Mouse (Mus musculus): ENCODE data around the gene H2-Q6.
A peak's percentile ranks its signal among the peaks of the same experiment; 100 is the strongest.
"Not testable (repeated sequence)": the region's sequence is repeated elsewhere in the genome, so short reads cannot be mapped to it uniquely, and the experiment has no call there.

H2-Q6 gene

GRCm38 (mm10) chr17:35424624-35425416 is at the start of gene H2-Q6:
TSS of gene H2-Q6 (plus strand) at chr17:35424850.
- ATAC-seq (ENCODE audit: low TSS enrichment) = peak; percentile 64

- peak; percentile 92 for ATAC-seq (ENCODE audit: low TSS enrichment)
Observed at GRCm38 (mm10) chr17:35379369-35379728, 45.3 kb upstream of the H2-Q6 start, which contains the start of gene H2-Q4. TSS of gene H2-Q4 (plus strand) at chr17:35379617.

- no peak for ATAC-seq (ENCODE audit: low TSS enrichment)
Observed at GRCm38 (mm10) chr17:35379729-35380451, 44.8 kb upstream of the H2-Q6 start.

- ATAC-seq (ENCODE audit: low TSS enrichment) = not testable (repeated sequence)
Observed at GRCm38 (mm10) chr17:35389796-35390195, 34.9 kb upstream of the H2-Q6 start.

GRCm38 (mm10) chr17:35392671-35393070 is 32.0 kb upstream of the H2-Q6 start:
- ATAC-seq (ENCODE audit: low TSS enrichment) = not testable (repeated sequence)

- peak; percentile 80 for ATAC-seq (ENCODE audit: low TSS enrichment)
Observed at GRCm38 (mm10) chr17:35393864-35394800, 30.5 kb upstream of the H2-Q6 start.

DNA sequence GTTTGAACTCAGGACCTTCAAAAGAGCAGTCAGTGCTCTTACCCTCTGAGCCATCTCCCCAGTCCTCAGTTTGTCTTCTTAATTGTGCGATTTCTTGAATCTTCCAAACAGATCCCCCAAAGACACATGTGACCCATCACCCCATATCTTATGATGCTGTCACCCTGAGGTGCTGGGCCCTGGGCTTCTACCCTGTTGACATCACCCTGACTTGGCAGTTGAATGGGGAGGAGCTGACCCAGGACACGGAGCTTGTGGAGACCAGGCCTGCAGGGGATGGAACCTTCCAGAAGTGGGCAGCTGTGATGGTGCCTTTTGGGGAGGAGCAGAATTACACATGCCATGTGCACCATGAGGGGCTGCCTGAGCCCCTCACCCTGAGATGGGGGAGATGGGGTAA is 27.7 kb upstream of the H2-Q6 start:
- not testable (repeated sequence) for ATAC-seq (ENCODE audit: low TSS enrichment)

- not testable (repeated sequence) for ATAC-seq (ENCODE audit: low TSS enrichment)
Observed at GRCm38 (mm10) chr17:35413057-35413456, 11.6 kb upstream of the H2-Q6 start.

DNA sequence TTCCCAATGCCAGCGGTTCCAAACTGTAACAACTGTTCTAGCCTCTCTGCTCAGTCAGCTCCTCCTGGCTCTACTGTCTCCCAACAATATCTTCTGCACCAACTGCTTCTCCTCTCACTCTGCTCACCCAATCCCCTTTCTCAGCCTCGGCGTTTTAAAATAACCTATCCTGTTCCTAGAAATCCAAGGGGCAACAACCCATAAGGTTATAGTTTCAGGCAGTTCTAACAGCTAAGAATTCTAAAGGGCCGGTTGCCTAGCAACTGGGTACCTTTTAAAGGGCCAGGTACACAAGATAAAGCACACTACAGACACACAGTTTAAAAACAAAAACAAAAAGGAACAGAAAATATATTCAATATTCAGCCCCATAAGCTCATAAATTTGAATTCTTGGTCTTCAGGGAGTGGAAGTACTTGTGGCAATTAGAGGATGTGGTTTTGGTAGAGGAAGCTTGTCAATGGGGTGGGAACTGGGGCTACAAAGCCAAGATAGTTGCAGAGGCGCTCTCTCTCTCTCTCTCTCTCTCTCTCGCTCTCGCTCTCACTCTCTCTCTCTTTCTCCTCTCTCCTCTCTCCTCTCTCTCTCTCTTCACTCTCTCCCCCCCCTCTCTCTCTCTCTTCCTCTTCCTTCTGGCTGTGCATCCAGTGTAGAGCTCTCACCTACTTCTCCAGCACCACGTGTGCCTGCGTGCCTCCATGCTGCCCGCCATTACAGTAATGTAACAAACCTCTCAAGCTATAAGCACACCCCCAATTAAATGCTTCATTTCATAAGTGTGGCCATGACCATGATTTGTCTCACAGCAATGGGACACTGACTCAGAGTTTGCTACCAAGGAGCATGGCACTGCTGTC is 9.1 kb upstream of the H2-Q6 start:
- ATAC-seq (ENCODE audit: low TSS enrichment) = not testable (repeated sequence)

- no peak for ATAC-seq (ENCODE audit: low TSS enrichment)
Observed at GRCm38 (mm10) chr17:35418772-35419171, 5.9 kb upstream of the H2-Q6 start.

- ATAC-seq (ENCODE audit: low TSS enrichment) = not testable (repeated sequence)
Observed at GRCm38 (mm10) chr17:35419564-35419963, 5.1 kb upstream of the H2-Q6 start.

DNA sequence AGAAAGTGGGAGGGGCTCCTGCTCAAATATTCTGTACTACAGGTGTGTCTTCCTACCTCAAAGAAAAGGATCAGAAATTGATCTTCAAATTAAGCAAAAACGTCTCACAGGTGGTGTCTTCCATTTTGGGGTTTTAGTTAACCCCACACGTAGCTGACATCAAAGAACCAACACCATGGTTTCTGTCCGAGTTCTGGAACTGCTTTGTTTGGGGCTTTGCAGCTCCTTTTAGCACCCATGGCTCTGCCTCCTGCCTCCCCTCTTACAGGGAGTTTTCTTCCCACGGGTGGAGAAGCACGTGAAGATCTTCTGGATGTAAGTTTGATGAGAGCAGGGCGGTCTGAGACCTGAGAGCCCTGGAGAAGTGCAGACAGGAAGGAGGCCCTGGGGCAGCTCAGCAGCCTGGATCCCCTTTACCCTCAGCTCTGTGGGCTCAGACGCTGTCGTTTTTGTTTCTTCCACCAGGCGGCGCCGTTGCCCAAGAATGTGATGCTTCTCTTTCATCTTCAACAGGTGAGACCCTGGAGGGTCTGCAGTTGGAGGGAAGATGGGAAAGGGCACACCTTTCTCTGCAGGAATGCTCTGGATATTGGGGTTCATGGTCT is 4.3 kb upstream of the H2-Q6 start:
- ATAC-seq (ENCODE audit: low TSS enrichment) = not testable (repeated sequence)

DNA sequence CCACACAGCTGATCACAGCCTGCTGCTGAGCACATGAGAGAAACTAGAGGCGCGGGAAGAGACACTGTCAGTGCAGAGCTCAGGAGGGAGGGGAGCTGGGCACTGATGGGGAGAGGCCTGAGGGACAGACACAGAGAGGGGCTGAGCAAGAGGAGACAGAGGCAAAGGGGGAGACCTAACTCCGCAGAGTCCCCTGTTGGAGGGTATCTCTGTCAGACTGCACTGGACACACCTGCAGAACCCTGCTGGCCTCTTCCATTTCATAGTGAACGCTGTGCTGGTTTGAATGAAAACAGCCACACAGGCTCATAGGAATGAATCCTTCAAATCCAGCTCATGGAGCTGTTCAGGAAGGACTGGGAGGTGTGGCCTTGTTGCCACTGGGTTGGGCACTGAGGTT is 3.3 kb upstream of the H2-Q6 start:
- not testable (repeated sequence) for ATAC-seq (ENCODE audit: low TSS enrichment)

DNA sequence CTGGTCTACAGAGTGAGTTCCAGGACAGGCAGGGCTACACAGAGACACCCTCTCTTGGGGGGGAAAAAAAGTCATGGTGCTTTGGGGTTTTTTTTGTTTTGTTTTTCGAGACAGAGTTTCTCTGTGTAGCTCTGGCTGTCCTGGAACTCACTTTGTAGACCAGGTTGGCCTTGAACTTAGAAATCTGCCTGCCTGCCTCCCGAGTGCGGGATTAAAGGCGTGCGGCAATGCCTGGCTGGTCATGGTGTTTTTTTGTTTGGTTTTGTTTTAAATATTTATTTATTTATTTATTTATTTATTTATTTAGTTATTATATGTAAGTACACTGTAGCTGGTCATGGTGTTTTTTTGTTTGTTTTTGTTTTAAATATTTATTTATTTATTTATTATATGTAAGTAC is 2.3 kb upstream of the H2-Q6 start:
- not testable (repeated sequence) for ATAC-seq (ENCODE audit: low TSS enrichment)

DNA sequence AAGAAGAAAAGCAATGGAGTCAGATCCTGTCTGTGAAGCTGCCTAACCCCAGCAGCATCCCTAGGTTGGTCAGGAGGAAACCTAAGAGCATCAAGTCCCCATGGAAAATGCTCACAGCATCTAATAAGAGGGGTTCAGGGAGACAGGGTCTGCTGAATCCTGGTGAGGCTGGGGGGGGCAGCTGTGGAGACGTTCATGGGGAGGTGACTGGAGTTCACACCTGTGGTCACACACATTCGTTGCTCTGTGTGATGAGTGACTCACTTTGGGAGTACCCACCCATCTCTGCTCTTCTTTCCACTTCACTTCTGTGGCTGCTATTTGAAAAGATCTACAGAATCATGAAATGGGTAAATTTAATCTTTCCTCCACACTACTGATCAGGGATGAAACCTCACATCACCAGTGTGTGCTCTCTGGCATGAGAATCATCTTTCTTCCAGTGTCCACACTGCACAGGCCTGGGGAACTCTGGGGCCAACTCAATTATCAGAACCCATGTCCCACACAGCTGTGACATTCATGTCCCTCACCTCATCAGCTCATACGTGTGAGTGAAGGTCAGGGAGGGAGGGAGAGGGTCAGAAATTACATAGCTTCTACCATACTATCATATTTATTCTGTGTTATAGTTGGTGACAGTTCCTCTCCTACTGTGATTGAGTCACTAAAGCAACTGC is 1.4 kb upstream of the H2-Q6 start:
- not testable (repeated sequence) for ATAC-seq (ENCODE audit: low TSS enrichment)

- not testable (repeated sequence) for ATAC-seq (ENCODE audit: low TSS enrichment)
Observed at GRCm38 (mm10) chr17:35424106-35424505, 544 bp upstream of the H2-Q6 start.

GRCm38 (mm10) chr17:35425474-35425873 is 824 bp downstream of the H2-Q6 start:
- ATAC-seq (ENCODE audit: low TSS enrichment) = not testable (repeated sequence)

GRCm38 (mm10) chr17:35428883-35429282 is 4.2 kb downstream of the H2-Q6 start:
- ATAC-seq (ENCODE audit: low TSS enrichment) = not testable (repeated sequence)

GRCm38 (mm10) chr17:35430671-35431070 is 6.0 kb downstream of the H2-Q6 start:
- not testable (repeated sequence) for ATAC-seq (ENCODE audit: low TSS enrichment)

DNA sequence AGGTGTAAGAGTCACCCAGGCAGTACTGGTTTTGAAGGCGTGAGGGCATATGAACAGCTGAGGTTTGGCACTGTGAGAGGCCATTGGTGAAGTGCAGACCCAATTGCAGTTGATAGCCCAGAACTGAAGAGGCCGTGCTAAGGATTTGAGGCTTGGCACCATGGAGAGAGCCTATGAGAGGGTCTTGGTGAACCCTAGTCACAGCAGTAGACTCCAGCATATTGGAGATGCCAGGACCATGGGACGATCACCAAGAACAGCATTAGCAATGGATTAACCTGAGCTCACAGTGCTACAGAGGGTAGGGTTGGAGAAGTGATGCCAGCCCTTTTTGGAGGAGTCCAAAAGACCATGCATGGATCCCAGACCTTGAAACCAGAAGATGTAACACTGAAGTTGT is 7.5 kb downstream of the H2-Q6 start:
- ATAC-seq (ENCODE audit: low TSS enrichment) = not testable (repeated sequence)

Measured in frontal cortex, adult (tissue).